Mouse (Mus musculus) hindbrain, embryonic 12.5 days (tissue): Measurements from ENCODE around the gene Ehmt2. TPM values are rescaled to one million over a fixed set of nuclear protein-coding genes. Genes with fewer than 3 reads are reported as not detected.
A peak's percentile ranks its signal among the peaks of the same experiment; 100 is the strongest.
"Not testable (repeated sequence)": the region's sequence is repeated elsewhere in the genome, so short reads cannot be mapped to it uniquely, and the experiment has no call there.

ENCODE experiments used
- ATAC-seq: fragments of 200-750 bp; cut with Nextera tagmentation; 2 replicates; pipeline ENCODE4 v1.8.0; 2017; ENCODE audit warnings: moderate TSS enrichment; ENCODE audit not compliant: low FRiP score
- H3K27ac ChIP-seq: fragments of 300-500 bp; sonication (generic); 2 replicates; pipeline ENCODE4 v1.5.1; 2016; ENCODE audit warnings: mild to moderate bottlenecking
- H3K27me3 ChIP-seq: fragments of 300-500 bp; sonication (generic); 2 replicates; pipeline ENCODE4 v1.6.1; 2016; ENCODE audit warnings: mild to moderate bottlenecking
- H3K36me3 ChIP-seq: fragments of 300-500 bp; sonication (generic); 2 replicates; pipeline ENCODE4 v1.6.1; 2016; ENCODE audit warnings: mild to moderate bottlenecking
- H3K4me1 ChIP-seq: fragments of 300-500 bp; sonication (generic); 2 replicates; pipeline ENCODE4 v1.6.1; 2016
- H3K4me2 ChIP-seq: fragments of 300-500 bp; sonication (generic); replicated peaks from 2 replicates; pipeline ENCODE4 v1.6.1; 2016; ENCODE audit warnings: mild to moderate bottlenecking
- H3K4me3 ChIP-seq: fragments of 300-500 bp; sonication (generic); 2 replicates; pipeline ENCODE4 v1.5.1; 2016; ENCODE audit warnings: mild to moderate bottlenecking
- H3K9ac ChIP-seq: fragments of 300-500 bp; sonication (generic); 2 replicates; pipeline ENCODE4 v1.6.1; 2016; ENCODE audit warnings: mild to moderate bottlenecking, moderate library complexity
- H3K9me3 ChIP-seq: fragments of 300-500 bp; sonication (generic); replicated peaks from 2 replicates; pipeline ENCODE4 v1.6.1; 2016; ENCODE audit warnings: mild to moderate bottlenecking
- WGBS: fragments of 180-500 bp; shearing (Covaris S2); methylation state at CpG from one replicate; pipeline ENCODE4 v1.1.7; 2016; 5-methylcytosine and 5-hydroxymethylcytosine counted together
- microRNA-seq: library from miRNA; unstranded; fragments of <30 nt; microRNA quantifications from one replicate; pipeline ENCODE4, GENCODE M21; 2017
- polyA plus RNA-seq: library from polyadenylated mRNA; unstranded; fragments of >200 nt; fragmentation: Nextera tagmentation; extraction: Ambion mirVana; gene quantifications from 2 replicates; pipeline ENCODE4 v1.2.1, GENCODE M21; 2016

Ehmt2 gene
- polyA plus RNA-seq, 1 experiment from 2014 or later = 113 TPM

- not testable (repeated sequence) for H3K9me3 ChIP-seq, H3K36me3 ChIP-seq, H3K4me1 ChIP-seq
- Histone ChIP-seq H3K4me2 (peak within 1 kb of the TSS; percentile 77), H3K9ac (0 out of 2 replicates have a peak within 1 kb of the TSS, but pooled peaks have one; percentile 59), H3K4me3 (peak within 1 kb of the TSS; percentile 45), H3K27ac (peak within 1 kb of the TSS; percentile 78), H3K27me3 (peaks cover 51% of the 10 kb centered on the region)
- ATAC-seq = peak; percentile 92
- whole genome bisulfite sequencing = under 1% methylated on average over 32 of the region's 32 CpGs
These were observed 61.0 kb downstream of the Ehmt2 start, which contains the start of gene Hspa1b for GRCm38 (mm10) chr17:34959130-34959778. TSS of gene Hspa1b (minus strand) at chr17:34959238.

GRCm38 (mm10) chr17:34959881-34960515, 61.7 kb downstream of the Ehmt2 start:
- Histone ChIP-seq H3K4me1 (peaks cover 9% of the 10 kb centered on the region; the same call in 1 of the 2 replicates), H3K4me3 (peak overlapping the region; percentile 45), H3K27me3 (peaks cover 54% of the 10 kb centered on the region), H3K9ac (no peak overlapping the region), H3K27ac (0 out of 2 replicates have a peak overlapping the region, but pooled peaks have one; percentile 4), H3K36me3 (no peaks in the 10 kb centered on the region), H3K9me3 (no peaks in the 10 kb centered on the region), H3K4me2 (peak overlapping the region; percentile 77)
- no peak for ATAC-seq
- WGBS = 12% methylated on average over 12 of the region's 12 CpGs

GRCm38 (mm10) chr17:34960702-34961493, 62.6 kb downstream of the Ehmt2 start:
- Histone ChIP-seq H3K27me3 (peaks cover 45% of the 10 kb centered on the region), H3K9me3 (no peaks in the 10 kb centered on the region), H3K4me2 (no peak overlapping the region), H3K27ac (no peak overlapping the region), H3K4me1 (peaks cover 9% of the 10 kb centered on the region; the same call in 1 of the 2 replicates), H3K9ac (no peak overlapping the region), H3K36me3 (no peaks in the 10 kb centered on the region), H3K4me3 (no peak overlapping the region)
- ATAC-seq = no peak

- Histone ChIP-seq H3K4me3 (no peak overlapping the region), H3K27me3 (peaks cover 37% of the 10 kb centered on the region), H3K9me3 (no peaks in the 10 kb centered on the region), H3K4me2 (no peak overlapping the region), H3K4me1 (peaks cover 9% of the 10 kb centered on the region; the same call in 1 of the 2 replicates), H3K27ac (no peak overlapping the region), H3K9ac (no peak overlapping the region), H3K36me3 (no peaks in the 10 kb centered on the region)
- WGBS = 23% methylated on average over 3 of the region's 3 CpGs
- no peak for ATAC-seq
These were observed 63.9 kb downstream of the Ehmt2 start for GRCm38 (mm10) chr17:34962125-34962524.

GRCm38 (mm10) chr17:34962841-34963240, 64.6 kb downstream of the Ehmt2 start:
- no peak overlapping the region for H3K9ac ChIP-seq
- H3K4me2 ChIP-seq = no peak overlapping the region
- no peak for ATAC-seq
- H3K27me3 ChIP-seq = peaks cover 44% of the 10 kb centered on the region
- peaks cover 9% of the 10 kb centered on the region; the same call in 1 of the 2 replicates for H3K4me1 ChIP-seq
- H3K27ac ChIP-seq = no peak overlapping the region
- no peaks in the 10 kb centered on the region for H3K36me3 ChIP-seq
- H3K4me3 ChIP-seq = no peak overlapping the region
- no peaks in the 10 kb centered on the region for H3K9me3 ChIP-seq
- 79% methylated on average over 1 of the region's 1 CpGs for WGBS

Small RNA genes lying within 50 kb of the gene (microRNA-seq; reads per million reads assigned to microRNA genes)
- gene Mir6972 = not detected

Other genes starting within 250 kb of the Ehmt2 start
- 0.04 and 0.05 TPM in 2 replicates for gene Tnxb, start 227.9 kb upstream of the Ehmt2 start, polyA plus RNA-seq
- gene C4b, start 154.6 kb upstream of the Ehmt2 start, polyA plus RNA-seq = not detected in 2 replicates
- not detected in 2 replicates for gene Cyp21a1, start 93.9 kb upstream of the Ehmt2 start, polyA plus RNA-seq
- gene Stk19, start 61.5 kb upstream of the Ehmt2 start, polyA plus RNA-seq = 25.0 and 26.7 TPM in 2 replicates
- gene Dxo, start 61.5 kb upstream of the Ehmt2 start, polyA plus RNA-seq = 62.5 and 70.2 TPM in 2 replicates
- gene Skiv2l, start 48.3 kb upstream of the Ehmt2 start, polyA plus RNA-seq = 64.9 and 65.8 TPM in 2 replicates
- 95.2 and 111 TPM in 2 replicates for gene Nelfe, start 48.1 kb upstream of the Ehmt2 start, polyA plus RNA-seq
- 2.2 TPM in 2 replicates for gene Cfb, start 36.0 kb upstream of the Ehmt2 start, polyA plus RNA-seq
- 12.0 and 12.8 TPM in 2 replicates for gene Zbtb12, start 19.0 kb upstream of the Ehmt2 start, polyA plus RNA-seq
- gene Gm20547, start 16.4 kb upstream of the Ehmt2 start, polyA plus RNA-seq = 0.10 and 0.29 TPM in 2 replicates
- gene C2, start 204 bp upstream of the Ehmt2 start, polyA plus RNA-seq = 1.4 and 2.6 TPM in 2 replicates
- 0.13 and 0.15 TPM in 2 replicates for gene Slc44a4, start 16.0 kb downstream of the Ehmt2 start, polyA plus RNA-seq
- 25.2 and 28.2 TPM in 2 replicates for gene Neu1, start 32.8 kb downstream of the Ehmt2 start, polyA plus RNA-seq
- gene Hspa1b, start 60.8 kb downstream of the Ehmt2 start, polyA plus RNA-seq = 0.08 and 0.25 TPM in 2 replicates
- gene Gm20481, start 71.4 kb downstream of the Ehmt2 start, polyA plus RNA-seq = 0.99 TPM in 1 of 2 replicates, not detected in the other
- gene Hspa1a, start 73.7 kb downstream of the Ehmt2 start, polyA plus RNA-seq = 2.2 and 3.1 TPM in 2 replicates
- 1.3 TPM in 2 replicates for gene Hspa1l, start 74.2 kb downstream of the Ehmt2 start, polyA plus RNA-seq
- gene Lsm2, start 83.4 kb downstream of the Ehmt2 start, polyA plus RNA-seq = 128 and 158 TPM in 2 replicates
- 109 and 110 TPM in 2 replicates for gene Vars, start 102.5 kb downstream of the Ehmt2 start, polyA plus RNA-seq
- gene Vwa7, start 118.1 kb downstream of the Ehmt2 start, polyA plus RNA-seq = 0.12 and 0.20 TPM in 2 replicates
- 2.4 and 3.6 TPM in 2 replicates for gene Sapcd1, start 129.5 kb downstream of the Ehmt2 start, polyA plus RNA-seq
- 3.0 and 3.1 TPM in 2 replicates for gene Msh5, start 148.3 kb downstream of the Ehmt2 start, polyA plus RNA-seq
- gene Clic1, start 151.5 kb downstream of the Ehmt2 start, polyA plus RNA-seq = 157 and 159 TPM in 2 replicates
- gene Ddah2, start 160.6 kb downstream of the Ehmt2 start, polyA plus RNA-seq = 512 and 517 TPM in 2 replicates
- not detected in 2 replicates for gene Ly6g6c, start 166.9 kb downstream of the Ehmt2 start, polyA plus RNA-seq
- 0.46 and 0.52 TPM in 2 replicates for gene Mpig6b, start 167.7 kb downstream of the Ehmt2 start, polyA plus RNA-seq
- not detected in 2 replicates for gene Ly6g6e, start 178.4 kb downstream of the Ehmt2 start, polyA plus RNA-seq
- gene Ly6g6d, start 179.6 kb downstream of the Ehmt2 start, polyA plus RNA-seq = 2.1 and 2.3 TPM in 2 replicates
- gene Ly6g6f, start 187.1 kb downstream of the Ehmt2 start, polyA plus RNA-seq = 0.47 and 0.62 TPM in 2 replicates
- gene Abhd16a, start 190.8 kb downstream of the Ehmt2 start, polyA plus RNA-seq = 78.6 and 81.1 TPM in 2 replicates
- gene Ly6g5c, start 209.8 kb downstream of the Ehmt2 start, polyA plus RNA-seq = not detected in 2 replicates
- gene Ly6g5b, start 217.0 kb downstream of the Ehmt2 start, polyA plus RNA-seq = 1.4 and 1.5 TPM in 2 replicates
- gene Gpank1, start 223.0 kb downstream of the Ehmt2 start, polyA plus RNA-seq = 19.8 and 20.8 TPM in 2 replicates
- gene Csnk2b, start 223.6 kb downstream of the Ehmt2 start, polyA plus RNA-seq = 237 and 276 TPM in 2 replicates
- gene D17H6S53E, start 227.9 kb downstream of the Ehmt2 start, polyA plus RNA-seq = 7.3 and 7.7 TPM in 2 replicates
- 0.39 TPM in 1 of 2 replicates, not detected in the other for gene Apom, start 233.6 kb downstream of the Ehmt2 start, polyA plus RNA-seq
- gene Bag6, start 236.7 kb downstream of the Ehmt2 start, polyA plus RNA-seq = 87.9 and 88.3 TPM in 2 replicates